Mouse (Mus musculus): ENCODE measurements at regions not wholly inside any gene's neighbourhood (a gene's known extent, or its start where the extent isn't known, plus 50 kb on each side); places are given as distances from the start of the nearest gene placed in this dataset.

DNA sequence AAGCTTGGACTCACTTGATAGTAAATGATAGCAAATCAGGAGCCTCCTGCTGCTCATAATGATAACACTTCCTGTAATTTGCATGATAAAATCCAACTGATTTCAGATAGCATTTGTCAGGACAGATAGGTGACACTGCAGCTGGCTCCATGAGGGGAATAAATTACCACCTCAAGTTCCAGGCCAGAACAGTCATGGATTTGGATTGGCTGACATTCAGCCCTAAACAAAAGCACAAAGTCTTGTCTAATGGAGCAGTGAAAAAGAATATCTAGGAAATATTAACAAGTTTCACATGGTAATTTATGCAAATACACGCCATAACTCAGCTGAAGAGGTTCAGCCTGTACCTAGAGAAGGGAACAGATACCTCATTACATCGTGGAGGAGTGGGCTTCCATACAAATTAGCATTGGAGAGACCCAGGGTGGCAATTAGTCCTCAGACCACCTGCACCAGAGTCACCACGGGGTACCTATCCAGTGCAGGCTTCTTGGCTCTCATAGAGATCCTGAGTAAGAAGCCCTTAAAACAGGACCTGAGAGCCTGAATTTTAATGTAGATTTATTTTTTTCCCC, 587.3 kb upstream of the Plxna2 start:
- DNase-seq, result no peak

DNA sequence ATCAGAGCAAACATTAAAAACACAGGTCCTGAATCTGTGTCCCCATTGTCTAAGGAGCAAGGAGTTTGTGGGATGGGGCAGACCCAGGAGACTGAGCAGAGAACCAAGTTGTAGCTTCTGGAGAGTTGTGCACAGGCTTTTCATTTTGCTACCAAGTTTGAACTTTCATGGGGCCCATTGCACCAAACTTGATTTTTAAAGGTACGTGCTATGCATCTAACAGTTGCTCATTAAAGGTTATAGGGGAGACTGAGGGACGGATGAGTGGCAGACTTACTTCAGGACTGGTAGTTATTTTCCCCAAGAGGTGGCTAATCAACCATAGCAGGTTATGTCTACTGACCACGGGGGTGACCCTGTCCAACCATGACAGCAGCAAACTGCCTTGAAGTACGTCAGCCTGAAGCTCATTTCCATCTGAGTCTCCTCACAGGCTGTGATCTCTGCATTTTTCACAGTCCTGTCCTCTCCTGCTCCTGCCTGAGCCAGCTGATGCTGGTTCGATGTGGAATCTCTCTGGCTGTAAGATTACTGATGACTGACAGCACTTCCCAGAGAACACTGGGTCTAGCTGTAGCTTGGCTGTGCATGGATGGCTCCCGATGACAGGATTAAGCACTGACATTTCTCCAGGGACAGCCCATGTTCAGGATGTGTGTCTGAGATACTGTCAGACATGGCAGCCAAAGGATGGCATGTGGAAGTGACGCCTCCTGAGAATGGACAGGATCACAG, 590.9 kb upstream of the Plxna2 start:
- DNase-seq, result no peak

- no peak for DNase-seq
Observed at GRCm38 (mm10) chr1:194026213-194026612, 591.8 kb upstream of the Plxna2 start.

DNA sequence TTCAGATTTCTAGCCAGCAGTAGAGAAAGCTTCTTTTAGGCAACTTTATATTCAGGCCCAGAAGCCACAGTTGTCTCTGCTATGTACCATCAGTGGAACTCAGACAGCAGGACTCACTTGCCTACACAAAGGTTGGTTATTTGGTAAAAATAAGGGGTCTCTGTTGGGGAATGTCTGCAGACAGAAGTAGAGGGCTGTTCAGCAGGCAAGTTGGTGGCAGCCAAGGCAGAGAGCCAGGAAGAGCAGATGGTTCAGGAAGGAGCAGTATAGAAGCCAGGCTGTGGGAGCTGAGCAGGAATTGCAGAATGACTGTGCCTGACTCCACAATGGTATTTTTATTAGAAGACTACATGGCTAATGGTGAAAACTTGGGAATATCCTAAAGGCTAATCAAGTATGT, 598.7 kb upstream of the Plxna2 start:
- DNase-seq, result peak; percentile 66

- no peak for DNase-seq
Observed at GRCm38 (mm10) chr1:193992226-193992625, 622.1 kb upstream of the Camk1g start.

DNA sequence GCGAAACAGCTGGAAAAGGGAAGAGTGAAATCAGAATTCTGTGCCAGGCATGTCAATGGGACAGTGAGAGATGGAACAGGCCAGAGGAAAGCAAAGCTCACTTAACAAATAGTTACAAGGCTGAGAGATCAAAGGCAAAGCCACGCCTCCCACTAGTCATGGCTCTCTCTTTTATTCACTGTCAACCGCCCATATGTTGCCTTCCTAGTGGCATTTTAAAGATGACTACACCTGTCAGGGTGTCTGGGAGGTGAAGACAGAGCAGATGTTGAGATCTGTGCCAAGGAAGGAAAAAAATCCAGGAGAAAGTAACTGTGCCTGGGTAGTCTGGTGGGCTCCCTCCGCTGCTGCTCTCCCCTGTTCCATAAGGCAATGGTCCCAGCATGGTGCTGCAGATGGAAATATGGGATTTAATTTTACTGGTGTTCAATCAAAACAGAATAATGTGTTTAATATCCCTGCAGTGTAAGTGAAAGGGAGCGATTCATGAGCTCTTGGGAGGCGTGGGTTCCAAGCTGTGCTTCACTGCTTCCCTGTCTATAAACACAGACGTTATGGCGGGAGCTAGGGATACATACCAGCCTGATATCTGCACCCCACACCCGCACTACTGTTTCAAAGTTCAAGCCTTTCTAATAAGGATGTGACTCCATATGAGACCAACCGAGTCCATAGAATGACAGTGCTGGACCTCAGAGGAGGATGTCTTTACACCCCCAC, 620.0 kb upstream of the Camk1g start:
- no peak for DNase-seq

DNA sequence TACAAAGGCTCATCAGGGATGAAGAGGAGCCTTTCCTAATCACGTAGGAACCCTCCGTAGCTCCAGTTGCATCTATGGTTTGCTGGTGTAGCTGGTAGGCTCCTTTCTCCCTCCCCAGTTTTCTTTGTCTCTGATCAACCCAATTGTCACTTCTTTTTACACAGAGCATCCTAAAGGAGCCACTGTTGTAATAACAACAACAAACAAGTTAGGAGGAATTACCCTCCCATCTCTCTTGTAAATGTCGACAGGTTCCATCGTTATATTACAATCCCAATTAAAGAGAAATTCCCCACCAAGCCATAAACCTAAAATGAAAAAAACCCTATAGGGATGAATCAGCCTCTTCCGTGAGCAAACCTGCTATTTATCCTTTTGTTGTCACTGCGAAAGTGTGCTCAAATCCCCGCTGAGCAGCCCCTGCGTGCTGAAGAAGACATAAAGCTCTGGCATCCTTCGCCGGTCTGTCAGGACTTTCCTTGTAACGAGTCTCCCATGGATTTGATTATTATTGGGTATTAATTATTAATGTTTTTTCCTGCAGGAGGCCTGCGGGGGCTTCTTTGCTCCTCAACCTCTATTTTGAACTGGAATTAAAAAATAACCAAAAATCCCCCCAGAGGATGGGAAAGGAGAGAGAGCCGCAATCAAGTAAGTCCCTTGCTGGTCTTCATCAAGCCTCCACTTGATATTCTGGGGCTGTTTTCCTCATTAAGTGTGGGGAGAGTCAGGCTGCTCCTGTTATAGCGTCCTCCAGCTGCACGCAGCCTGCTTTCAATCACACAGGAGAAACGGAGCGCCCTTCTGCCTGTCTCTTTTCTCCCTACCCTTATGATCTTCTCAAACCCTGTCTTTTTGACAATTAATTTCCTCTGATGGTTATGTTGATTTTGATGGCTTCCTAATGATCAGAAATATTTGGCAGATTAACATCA, 619.1 kb upstream of the Camk1g start:
- DNase-seq, result no peak

DNA sequence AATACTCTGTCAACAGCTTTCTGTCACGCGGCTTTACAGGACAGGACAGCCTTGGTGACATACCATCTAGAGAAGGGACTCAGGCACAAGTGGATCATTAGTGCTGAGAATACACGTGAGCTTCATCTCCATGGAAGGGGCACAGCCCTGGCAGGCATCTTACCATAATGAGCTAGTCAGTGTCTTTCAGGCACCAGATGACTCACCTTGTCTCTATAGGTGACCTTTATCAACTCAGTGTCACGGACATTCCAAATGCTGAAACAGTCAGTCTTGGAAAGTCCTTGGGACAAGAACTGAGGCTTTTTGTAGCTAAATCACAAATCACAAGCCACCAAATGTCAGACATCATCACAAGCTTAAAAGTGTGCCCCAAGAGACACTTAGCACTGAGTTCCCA, 610.5 kb upstream of the Camk1g start:
- DNase-seq, result no peak

- DNase-seq, result no peak
Observed at GRCm38 (mm10) chr1:193971537-193971936, 601.4 kb upstream of the Camk1g start.

DNA sequence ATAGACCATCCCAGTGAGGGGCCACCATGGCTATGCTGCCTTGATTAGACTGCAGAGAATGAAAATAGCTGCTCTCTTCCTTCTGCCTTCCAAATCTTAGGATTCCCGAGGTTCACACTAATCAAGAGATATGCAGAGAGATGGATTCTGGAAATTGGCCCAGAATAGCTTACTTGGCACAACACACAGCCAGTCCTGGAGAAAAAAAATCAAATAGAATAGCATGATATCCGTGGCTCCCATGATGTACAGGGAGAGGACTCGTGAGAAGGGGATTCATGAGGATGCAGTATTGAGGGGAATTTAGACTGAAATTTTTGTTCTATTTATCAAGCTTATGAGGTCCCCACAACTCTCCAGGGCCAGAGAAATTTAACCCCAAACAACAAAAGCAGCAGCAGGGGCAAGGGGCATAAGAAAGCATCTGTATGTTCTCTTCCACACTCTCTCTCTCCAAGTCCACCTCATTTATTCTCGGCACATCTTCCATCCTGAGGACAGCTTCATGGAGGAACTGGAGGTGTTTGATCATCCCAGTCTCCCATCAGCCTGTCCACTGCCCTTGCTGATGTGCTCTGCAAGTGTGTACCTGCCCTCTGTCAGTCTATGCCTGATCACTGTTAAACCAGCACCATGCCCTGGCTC, 599.3 kb upstream of the Camk1g start:
- no peak for DNase-seq

DNA sequence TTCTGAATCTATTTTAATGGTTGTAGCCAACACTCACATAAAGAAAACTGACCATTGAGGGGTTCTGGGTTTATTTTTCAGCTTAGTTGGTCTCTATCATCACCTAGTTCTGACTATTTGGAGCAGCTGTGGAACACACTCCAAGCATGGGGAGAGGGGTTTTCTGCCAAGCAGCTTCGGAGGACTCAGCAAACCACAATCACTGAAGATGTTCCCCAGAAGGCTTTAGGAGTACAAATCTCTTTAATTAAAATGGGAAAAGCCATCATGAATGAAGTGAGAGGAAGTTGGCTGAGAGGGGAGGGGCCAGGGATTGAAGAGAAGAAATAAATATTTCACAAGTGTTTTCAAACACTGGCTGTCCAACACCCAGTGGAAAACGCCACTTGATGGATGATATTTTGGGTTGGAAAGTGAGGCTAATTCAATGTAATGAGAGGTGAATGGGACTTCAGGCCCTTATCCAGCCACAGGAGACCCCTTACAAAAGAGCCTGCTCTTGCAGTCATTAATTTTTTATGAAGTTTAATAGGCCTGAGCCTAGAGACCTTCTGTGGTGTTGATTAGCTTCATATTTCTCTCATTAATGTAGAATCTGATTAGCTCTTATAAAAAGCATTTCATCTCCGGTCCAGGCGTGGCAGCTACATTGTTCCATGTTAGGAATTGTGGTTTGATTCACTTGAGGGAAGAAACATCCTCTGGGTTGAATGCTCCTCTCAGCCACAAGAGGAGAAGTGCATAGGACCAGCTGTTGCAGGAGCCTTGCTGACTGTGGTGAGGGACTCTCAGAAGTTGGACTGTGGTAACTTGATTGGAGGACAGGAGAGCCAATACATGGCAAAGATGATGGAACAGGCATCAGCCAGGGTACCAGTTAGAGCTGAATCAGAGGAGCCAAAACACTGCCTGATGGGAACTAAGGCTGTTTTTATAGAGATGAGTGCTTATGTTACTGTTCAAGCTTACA, 598.1 kb upstream of the Camk1g start:
- no peak for DNase-seq

DNA sequence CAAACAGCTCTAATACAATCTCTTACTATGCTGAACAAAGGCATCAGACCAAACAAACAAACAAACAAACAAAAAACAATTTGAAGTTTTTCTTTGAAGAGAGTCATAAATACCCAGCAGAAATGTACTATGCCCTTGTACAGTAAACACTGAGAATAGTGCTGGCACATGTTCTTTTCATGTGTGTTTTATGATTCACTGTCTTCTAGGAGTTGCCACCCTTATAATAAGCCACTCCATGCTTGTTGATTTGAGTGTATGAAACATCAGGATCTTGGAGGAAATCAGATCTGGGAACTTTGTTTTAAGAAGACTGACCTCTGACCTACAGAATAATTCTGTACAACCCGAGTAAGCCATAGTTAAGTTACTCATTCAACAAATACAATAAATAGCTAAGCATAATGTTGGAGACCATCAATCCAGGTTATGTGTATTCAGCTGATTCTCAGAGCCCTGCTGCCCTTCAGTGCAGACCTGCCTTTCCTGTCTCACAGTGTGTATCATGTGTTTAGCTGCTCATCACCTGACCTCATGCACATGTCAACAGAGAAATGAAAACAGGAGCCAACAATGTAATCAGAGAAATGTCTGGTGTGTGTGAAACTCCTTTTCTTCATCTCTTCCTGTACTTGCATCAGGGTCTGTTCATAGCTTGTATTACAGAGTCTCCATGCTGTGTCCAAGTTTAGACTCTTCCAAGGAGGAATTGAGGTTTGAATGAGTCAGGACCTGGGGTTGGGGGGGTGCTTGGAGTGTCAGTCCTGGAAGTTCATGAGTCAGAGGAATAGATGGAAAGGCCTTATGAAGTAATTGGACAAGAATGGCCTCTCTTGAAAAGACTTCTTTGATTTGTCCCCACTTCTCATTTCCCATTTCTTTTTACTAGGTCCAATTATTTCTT, 596.8 kb upstream of the Camk1g start:
- DNase-seq, result no peak

GRCm38 (mm10) chr1:193965278-193965677, 595.2 kb upstream of the Camk1g start:
- no peak for DNase-seq

DNA sequence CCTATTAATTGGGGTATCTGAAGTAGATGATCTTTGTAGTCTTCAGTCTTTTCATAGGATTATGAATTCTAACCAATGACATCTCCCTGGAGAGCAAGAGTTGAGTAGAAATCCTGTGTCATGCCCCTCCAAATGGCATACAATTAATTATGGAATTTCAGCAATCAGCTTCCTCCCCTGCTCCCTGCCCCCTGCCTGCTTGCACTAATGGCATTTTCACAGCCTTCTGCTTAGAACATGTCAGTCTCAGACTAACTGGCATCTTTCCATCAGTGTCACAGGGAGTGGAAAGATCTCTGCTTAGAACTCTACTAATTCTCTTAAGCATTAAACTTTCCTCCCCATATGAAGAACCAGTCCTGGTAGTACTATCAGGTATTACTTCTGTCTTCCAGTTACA, 581.8 kb upstream of the Camk1g start:
- DNase-seq, result no peak

DNA sequence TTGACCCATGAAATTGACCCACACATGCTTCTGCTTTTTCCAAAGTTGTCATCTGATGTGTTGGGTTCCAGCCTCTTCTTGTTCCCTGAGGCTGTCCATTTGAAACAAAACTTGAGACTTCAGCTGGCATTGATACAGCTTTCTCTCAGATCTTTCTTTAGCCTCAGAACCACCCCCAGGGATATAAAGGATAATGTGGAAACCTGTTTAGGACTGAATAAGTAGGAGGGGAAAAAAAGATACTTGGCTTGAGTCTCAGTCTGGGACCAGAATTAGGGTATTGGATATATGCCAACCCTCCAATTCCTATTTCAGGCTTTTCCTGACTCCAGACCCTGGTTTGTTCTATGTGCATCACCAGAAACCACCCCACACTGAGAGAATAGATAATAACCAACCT, 579.7 kb upstream of the Camk1g start:
- DNase-seq, result no peak

GRCm38 (mm10) chr1:193946953-193947586, 577.0 kb upstream of the Camk1g start:
- no peak for DNase-seq

DNA sequence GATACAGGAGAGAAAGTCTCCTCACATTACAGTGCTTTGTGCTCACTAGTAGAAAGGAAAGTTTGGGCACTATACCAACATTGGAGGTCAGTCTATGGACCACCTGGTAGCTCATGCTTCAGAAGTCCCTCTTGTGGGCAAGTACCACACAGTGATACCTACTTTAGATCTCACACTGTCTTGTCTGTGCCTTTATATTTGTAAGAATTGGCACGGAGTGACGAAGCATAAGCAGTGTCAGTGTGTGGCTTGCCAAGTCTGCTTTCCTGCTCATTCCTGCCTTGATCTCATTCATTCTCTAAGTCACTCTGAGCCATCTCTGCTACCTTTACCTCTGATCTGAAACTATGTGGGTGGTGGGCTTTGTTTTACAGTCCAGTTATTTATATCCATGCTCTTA, 565.9 kb upstream of the Camk1g start:
- no peak for DNase-seq

GRCm38 (mm10) chr1:193934308-193934707, 564.2 kb upstream of the Camk1g start:
- no peak for DNase-seq

DNA sequence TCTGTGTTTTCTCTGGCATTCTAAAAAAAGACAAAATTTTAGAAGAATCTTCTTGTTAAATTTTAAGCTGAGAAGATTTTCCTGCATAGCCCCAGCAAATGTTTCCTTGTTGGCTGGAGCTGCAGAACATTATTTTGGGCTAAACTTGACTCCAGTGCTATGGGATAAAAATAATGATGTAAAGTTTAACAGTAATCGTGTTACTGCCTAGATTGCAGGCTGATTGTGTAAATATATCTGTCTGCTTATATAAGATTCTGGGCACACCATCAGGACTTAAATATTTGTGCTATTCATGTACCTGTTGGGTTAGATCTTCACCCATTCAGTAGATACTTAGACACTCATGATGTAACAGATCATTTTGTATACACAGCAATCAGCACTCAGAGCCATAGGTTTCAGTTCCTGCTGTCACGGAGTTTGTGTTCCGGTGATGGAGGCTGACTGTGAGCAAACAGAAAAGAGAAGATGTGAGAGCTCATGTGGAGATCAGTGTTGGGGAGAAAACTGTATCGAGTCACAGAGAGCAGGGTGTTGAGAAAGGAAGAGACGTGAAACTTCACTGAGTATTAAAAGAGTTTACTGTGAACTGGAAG, 561.1 kb upstream of the Camk1g start:
- no peak for DNase-seq
